Mouse (Mus musculus) adrenal gland, adult 8-10 months (tissue): ENCODE results near the gene Gm5741. TPM values are rescaled to one million over a fixed set of nuclear protein-coding genes. Genes with fewer than 3 reads are reported as not detected.

ENCODE experiments used
- DNase-seq: peaks from one replicate; pipeline ENCODE4 v3.0.0; 2022
- total RNA-seq, 4 experiments: library from RNA; stranded (reverse); gene quantifications; 2 replicates each; pipeline ENCODE4 v1.2.4; 2022

Gm5741 gene
- total RNA-seq, 4 experiments from 2014 or later: 1.3 TPM; not detected in 3

- DNase-seq: no peak
Observed at GRCm38 (mm10) chr8:85073041-85073612, 5.3 kb upstream of the Gm5741 start.

DNA sequence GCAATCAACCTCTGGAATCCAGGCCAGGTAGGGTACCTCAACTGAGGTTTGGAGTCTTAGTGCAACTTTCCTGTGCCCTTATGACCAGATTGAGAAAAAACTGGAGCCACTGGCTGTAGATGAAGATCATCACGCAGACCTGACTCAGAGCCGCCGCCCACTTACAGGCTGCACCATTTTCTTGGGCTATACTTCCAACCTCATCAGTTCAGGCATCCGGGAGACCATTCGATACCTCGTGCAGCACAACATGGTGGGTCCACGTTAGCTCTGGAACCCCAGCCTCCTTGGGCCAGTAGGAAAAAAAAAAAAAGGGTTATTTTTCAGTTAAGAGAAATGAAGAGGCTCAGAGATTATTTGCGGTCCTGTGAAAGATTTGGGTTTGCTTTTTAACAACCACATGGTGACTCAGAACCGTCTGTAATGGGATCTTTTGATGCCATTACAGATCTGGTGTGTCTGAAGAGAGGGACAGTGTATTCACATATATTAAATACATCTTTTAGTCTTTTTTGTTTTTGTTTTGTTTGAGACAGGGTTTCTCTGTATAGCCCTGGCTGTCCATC lies 4.7 kb upstream of the Gm5741 start:
- no peak for DNase-seq

DNA sequence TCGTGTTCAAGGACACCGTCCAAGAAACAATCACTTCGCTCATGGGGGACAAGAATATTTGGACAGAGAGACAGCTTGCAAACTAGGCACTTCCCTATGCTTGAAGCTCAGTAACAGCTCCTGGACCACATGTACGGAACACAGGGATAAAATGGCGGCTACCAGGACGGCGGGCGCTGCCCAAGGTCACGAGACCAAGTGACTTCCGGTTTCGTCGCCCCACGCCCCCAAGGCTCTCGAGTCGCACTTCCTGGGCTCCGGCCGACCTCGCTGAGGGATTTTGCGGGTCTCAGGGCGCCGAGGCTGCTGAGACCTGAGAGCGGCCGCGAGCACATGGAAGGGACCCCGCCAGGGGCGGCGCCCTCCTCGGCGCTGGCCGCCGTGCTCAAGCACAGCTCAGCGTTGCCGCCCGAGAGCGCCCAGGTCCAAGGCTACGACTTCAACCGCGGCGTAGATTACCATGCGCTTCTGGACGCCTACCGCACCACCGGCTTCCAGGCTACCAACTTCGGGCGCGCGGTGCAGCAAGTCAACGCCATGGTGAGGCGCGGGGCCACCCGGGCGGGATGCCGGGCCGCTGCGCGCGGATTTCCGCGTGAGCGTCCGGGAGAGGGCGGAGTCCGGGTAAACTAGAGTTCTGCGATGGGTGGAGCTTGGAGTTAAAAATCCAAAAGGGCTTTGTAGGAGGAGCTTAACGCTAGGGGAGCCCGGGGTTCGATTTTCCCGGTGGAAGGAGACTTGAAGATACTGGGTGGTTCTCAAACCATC lies 3.9 kb upstream of the Gm5741 start, which contains the start of gene Dhps:
TSS of gene Dhps (plus strand) at position 244 of the 768 bp plus-strand sequence.
- peak; percentile 90 for DNase-seq

GRCm38 (mm10) chr8:85071041-85071440 lies 3.3 kb upstream of the Gm5741 start:
- DNase-seq: no peak

DNA sequence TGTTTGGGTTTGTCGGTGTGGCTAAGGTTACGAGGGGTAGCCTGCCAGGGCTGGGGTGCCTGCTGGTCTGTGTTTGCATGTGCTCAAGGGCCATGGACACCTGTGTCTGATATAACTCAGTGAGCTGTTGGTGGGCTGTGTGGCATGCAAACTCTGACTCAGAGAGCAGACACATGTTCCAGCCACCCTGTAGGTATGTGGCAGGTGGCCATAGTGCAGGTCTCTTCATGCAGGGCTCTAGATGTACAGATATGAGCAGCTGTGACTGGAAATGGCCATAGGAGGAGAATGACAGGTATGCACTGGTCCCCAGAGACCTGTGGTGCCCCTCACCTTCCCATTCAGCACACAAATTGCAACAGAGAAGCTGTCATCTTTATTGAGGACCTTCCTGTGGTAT lies 627 bp downstream of the Gm5741 start:
- DNase-seq: no peak

- DNase-seq: no peak
Observed at GRCm38 (mm10) chr8:85065213-85065612, 2.6 kb downstream of the Gm5741 start.

GRCm38 (mm10) chr8:85062603-85063002 lies 5.2 kb downstream of the Gm5741 start:
- no peak for DNase-seq

- DNase-seq: peak; percentile 87
Observed at GRCm38 (mm10) chr8:85059879-85060616, 7.7 kb downstream of the Gm5741 start, which contains the start of gene Fbxw9. Gene Fbxw9 (plus strand): TSS chr8:85060055.

DNA sequence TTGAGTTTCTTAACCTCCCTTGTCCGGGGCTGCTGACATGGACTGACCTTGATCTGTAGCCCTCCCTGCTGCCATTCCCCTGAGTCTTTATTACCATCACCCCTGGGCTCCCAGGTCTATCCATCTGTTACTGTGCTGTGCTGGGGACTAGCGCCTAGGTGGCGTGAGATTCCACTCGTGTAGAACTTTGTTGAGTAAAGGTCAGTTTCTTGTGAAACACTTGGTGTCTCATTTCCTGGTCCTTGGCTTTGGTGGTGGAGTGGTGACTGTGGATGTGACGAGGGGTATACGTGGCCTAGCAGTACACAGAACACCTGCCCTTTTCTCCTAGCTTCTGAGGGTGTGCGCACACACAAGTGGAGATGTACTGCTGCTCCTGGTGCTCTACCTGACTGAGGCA lies 10.4 kb downstream of the Gm5741 start:
- DNase-seq: no peak

DNA sequence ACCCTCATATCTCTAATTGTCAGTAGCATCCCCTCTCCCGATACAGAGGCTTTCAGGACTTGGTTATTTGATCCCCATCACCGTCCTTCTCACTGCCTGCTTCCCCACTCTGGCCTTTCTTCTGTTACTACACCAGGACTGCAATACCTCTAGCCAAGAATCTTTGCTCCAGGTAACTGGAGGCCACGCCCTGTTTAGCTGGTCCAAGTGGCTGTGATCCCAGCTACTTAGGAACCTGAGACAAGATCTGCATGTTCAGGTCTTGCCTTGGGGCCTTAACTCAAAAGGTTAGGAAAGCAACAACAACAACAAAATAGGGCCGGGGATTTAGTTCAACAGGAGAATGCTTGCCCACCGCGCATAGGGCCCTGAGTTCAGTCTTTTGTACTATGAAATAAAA lies 24.2 kb downstream of the Gm5741 start:
- no peak for DNase-seq

DNA sequence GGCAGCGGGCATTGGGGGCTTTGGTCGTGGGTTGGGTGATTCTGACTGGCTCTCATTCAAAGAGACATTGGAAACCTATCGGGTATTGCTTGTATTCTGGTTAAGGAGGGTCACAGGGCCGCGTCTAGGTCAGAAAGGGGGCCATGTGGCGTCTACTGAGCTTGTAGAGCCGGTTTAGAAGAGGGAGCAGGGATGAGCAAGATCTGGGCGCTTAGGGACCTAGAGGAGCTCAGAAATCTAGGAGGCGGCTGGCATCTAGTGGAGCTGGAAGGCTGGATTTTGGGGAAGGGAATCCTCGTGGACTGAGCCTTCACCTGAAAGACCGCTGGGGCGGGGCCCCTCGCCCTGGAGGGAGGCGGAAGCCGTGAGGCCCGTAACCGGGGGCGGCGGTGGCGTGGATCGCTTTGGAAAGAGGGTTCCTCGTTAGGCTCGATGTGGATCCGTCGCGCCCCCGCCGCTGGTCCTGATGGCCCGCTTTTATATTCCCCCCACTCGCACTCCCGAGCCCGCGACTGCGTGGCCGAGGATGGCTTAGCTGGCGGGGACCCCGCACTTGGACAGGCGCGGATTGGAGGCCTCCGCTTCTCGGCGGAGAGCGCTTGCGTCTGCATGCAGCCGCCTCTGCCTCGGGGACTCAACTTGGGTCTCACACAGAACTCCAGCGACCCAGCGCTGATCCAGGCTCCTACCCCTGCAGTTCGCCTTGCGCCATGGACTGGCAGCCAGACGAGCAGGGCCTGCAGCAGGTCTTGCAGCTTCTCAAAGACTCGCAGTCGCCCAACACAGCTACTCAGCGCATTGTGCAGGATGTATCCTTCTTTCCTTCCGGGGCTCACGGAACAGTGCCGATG lies 29.9 kb downstream of the Gm5741 start:
- DNase-seq: no peak

DNA sequence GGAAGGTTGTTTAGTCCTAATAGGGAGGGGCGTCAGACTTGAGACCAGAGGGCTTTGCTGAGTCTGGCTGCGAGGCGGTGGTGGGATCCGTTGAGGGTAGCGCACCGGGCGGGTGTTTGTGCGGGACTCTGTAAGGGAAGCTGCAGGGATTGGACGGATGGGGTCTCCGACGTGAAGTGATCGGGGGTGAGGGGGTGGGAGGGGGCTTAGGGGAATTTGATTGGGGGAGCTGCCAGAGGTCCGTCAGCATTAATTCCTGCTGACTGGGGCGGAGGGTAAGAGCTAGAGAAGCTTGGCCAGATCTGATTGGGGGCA lies 30.5 kb downstream of the Gm5741 start:
- no peak for DNase-seq

GRCm38 (mm10) chr8:85036718-85037365 lies 30.9 kb downstream of the Gm5741 start, which contains the start of gene Tnpo2:
Gene Tnpo2 (plus strand): TSS chr8:85036915.
- DNase-seq: peak; percentile 90

DNA sequence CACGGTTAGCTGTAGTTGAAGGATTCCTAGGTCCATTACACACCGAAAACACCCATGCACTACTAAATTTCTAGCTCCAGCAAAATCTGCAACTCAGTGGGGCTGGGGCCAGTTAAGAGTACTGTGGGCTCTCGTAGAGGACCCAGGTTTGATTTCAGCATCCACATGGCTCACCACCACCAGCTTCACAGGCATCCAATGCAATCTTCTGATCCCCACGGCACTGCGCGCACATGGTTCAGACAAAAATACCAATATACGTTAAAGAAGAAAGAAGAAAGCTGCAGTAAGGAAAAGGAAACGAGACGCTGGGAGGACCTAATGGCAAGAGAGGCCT lies 31.4 kb downstream of the Gm5741 start:
- DNase-seq: no peak

DNA sequence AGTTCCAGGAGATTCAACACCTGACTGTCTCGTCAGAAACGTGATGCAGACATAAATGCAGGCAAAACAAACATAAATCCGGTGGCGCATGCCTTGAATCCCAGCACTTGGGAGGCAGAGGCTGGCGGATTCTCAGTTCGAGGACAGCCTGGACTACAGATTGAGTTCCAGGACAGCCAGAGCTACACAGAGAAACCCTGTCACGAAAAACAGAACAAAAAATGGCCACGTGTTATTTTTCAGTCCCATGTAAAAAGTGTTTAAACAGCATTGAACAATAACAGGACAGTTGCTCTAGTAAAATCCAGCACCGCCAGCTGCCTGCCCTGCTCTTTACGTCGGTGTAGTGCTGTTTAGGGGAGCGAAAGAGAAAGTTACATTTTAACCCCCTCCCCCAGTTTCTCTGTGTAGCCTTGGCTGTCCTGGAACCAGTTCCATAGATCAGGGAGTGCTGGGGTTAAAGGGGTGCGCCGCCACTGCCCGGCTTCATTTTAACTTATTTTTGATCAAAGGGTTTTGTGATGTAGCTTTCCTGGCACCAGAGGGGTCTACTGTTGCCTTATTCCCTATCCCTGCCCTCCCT lies 32.0 kb downstream of the Gm5741 start:
- DNase-seq: no peak

- no peak for DNase-seq
Observed at GRCm38 (mm10) chr8:85035165-85035727, 32.5 kb downstream of the Gm5741 start.

- peak; percentile 71 for DNase-seq
Observed at GRCm38 (mm10) chr8:85034764-85035163, 33.0 kb downstream of the Gm5741 start.

GRCm38 (mm10) chr8:85033867-85034266 lies 33.9 kb downstream of the Gm5741 start:
- no peak for DNase-seq

DNA sequence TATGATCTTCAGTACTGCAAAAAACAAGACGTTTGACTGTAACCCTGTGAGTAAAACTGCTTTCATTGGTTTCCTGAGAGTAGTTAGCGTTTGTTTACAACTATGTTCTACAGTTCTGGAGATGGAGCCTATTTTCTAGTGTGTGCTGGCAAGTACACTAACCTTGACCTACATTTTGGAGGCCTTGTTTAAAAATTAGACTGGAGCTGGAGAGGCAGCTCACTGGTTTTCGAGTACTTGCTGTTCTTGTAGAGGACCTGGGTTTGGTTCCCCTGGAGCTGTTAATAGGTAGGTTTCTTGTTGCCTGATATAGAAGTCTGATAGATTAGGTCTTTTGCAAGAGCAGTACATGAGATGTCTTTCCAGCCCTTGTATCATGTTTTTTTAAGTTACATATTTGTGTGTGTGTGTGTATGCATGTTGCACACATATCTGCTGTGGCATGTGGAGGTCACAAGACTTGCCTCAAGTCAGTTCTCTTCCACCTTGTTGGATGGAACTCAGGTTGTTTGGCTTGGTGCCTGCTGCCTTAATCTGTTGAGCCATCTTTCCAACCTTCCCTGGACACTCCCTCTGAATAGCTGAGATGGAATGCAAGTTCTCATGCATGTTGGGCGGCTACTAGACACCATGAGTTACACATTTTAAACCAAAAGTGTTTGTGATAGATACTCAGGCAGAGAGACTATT lies 35.0 kb downstream of the Gm5741 start:
- DNase-seq: no peak

DNA sequence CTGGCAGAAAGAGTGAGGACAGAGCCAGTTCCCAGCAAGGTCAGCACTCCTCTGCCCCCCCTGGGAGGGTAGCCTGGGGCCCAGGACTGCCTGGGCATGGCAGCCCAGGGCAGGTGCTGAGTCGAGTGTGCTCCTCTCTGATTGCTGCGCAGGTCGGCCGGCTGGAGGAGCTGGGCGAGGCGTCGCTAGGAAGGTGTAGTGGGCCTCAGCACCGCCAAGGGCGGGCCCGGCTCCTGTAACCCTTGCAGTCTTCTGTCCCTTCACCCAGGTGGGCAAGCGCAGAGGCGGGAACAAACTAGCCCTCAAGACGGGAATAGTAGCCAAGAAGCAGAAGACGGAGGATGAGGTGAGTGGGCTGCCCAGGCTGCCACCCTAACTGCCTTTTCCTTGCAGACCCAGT lies 38.5 kb downstream of the Gm5741 start:
- DNase-seq: no peak
